Mouse (Mus musculus) thymus, adult 2 months (tissue): ENCODE results near the gene Csf2.

Experiments used
- CTCF ChIP-seq: fragments of 200-500 bp; IDR thresholded peaks from 2 replicates; pipeline ENCODE4 v1.5.1; 2012; ENCODE audit warnings: mild to moderate bottlenecking, control low read depth, low read length, moderate library complexity, borderline replicate concordance; ENCODE audit not compliant: control insufficient read depth, poor library complexity, insufficient read depth; ENCODE audit errors: extremely low read depth
- POLR2A ChIP-seq: fragments of 200-500 bp; IDR thresholded peaks from 2 replicates; pipeline ENCODE4 v1.6.1; 2012; ENCODE audit warnings: mild to moderate bottlenecking, low read length, control low read depth, moderate library complexity; ENCODE audit not compliant: control insufficient read depth, poor library complexity, insufficient read depth; ENCODE audit errors: extremely low read depth

- no peak for TF ChIP-seq CTCF
- no peak for TF ChIP-seq POLR2A
Observed at GRCm38 (mm10) chr11:54204781-54205180, 44.7 kb downstream of the Csf2 start.
